Mouse (Mus musculus): ENCODE measurements around the gene Gadd45g. TPM values are rescaled to one million over a fixed set of nuclear protein-coding genes. Genes with fewer than 3 reads are reported as not detected.

Gene Gadd45g
- total RNA-seq (2015): 1.8 and 2.6 TPM in 2 replicates
- 2.5 and 2.6 TPM in 2 replicates for total RNA-seq (2017)

DNA sequence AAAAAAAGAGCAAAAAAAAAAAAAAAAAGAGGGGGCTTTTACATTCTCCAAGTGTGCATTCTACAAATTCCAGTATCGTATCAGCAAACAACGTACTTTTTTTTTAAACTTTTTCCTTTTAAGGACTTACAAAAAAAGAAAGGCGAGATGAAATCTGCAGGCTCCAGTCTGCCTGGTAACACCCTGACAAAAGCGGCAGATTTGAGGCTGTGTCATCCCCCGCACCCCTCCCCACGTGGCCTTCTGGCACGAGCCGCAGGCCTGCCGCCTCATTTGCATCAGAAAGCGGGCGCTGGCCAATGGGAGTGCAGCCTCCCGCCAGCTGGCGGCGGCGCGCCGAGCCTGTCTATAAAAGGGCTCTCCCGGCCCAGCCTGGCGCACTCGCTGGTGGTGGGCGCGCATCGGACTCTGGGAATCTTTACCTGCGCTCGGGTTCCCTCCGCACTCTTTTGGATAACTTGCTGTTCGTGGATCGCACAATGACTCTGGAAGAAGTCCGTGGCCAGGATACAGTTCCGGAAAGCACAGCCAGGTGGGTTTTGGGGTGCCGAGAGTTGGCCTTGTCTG is at the start of gene Gadd45g:
Gene Gadd45g (plus strand): TSS at position 378 of the 567 bp plus-strand sequence.
- ATAC-seq (replicated peaks; ENCODE audit: poor library complexity): peak; percentile 51

DNA sequence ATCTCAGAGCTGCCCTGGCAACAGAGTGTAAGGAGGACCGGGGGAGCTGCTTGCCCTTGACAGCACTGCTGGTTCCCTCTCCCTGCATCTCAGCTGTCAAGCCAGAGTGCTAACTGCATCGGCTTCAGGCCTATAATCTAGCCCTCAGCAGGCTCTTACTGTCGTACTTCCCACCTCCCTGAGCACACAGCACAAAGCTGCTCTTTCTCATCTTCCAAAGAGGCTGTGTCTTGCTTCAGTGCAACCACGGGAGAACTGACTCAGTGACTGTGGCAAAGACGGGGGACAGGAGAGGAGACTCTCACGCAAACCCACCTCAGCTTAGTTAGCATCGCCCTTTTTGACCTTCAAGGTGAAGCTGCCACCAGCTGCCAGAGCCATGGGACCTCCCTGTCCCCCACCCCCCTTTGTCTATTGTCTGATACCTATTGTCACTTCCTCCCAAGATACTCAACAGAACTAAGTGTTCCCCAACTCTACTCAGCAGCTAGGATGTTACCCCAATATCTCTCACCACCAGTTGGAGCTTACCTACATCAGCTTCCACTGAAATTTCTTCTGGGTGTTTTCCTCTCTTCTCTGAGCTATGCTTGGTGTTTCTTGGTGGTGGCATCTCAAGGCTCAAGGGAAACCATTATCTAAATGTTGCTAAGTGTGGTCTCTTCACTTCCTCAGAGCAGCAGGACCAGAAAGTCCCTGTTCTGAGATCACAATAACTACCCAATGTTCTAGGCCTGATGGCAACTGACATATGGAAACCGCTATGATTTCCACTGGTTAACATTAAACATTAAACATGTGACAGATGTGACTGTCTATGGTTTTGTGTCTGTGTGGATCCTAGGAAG is 48.4 kb upstream of the Gadd45g start:
- no peak for ATAC-seq (replicated peaks; ENCODE audit: poor library complexity)

DNA sequence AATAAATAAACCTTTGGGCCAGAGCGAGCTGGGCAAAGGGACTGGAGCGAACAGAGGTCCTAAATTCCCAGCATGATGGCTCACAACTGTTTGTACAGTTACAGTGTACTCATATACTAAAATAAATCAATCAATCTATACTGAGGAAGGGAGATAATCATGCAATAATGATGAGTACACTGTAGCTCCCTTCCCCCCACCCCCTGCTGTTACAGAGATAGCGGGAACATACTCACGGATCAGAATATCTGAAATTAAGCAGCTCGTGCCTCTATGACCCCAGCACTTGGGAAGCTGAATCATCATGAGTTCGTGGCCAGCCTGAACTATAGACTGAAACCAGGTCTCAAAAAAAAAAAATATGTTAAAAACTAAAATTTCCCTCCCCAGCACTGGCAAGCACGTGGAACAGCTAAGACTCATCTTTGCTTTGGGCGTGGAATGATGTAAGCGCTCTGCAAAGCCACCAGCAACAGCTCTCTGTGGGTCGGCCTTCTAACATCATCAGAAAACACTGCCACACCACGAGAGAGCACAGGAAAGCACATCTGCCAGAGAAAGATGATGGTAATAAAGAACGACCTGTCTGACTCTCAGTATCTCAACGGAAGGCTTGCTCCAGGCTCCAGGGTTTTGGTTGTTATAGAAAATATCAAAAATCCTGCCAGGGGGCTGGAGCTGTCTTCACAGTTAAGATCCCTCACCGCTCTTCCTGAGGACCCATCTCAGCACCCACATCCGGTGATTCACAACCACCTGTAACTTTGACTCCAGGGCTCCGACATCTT is 46.5 kb upstream of the Gadd45g start:
- ATAC-seq (replicated peaks; ENCODE audit: poor library complexity): peak; percentile 53

DNA sequence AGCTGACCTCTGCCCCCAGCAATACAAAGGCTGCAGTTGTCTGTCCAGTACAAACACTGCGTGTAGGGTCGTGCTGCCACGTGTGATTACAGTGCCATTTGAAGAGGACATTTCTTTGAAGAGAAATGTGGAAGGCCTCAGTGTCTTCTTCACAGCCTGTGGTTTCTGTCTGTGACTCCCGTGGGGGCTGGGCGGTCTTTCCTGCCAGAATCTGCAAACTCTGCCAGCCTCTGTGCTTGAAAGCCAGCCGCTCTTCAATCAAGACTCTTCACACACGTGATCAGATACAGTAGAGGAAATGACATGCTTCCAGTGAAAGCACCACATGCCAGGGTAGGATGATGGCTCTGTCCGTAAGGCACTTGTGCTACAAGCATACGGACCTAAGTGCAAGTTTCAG is 45.6 kb upstream of the Gadd45g start:
- ATAC-seq (replicated peaks; ENCODE audit: poor library complexity): peak; percentile 74

DNA sequence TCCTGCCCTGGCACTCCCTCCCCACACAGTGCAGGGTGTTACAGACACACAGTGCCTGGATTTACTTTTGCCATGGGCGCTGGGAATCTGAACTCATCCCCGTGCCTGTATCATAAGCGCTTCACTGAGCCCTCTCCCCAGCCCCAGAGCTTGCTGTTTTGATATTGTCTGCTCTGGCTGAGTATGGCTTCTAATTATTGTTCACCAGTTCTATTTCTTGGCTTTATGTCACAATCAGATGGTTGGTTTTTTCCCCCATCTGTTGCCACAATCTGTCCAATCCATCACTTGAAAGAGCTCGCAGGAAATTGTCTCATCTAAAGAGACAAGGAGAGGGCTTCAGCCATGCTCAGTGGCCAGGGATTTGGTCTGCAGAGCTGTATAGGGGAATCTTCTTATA is 40.8 kb upstream of the Gadd45g start:
- no peak for ATAC-seq (replicated peaks; ENCODE audit: poor library complexity)

DNA sequence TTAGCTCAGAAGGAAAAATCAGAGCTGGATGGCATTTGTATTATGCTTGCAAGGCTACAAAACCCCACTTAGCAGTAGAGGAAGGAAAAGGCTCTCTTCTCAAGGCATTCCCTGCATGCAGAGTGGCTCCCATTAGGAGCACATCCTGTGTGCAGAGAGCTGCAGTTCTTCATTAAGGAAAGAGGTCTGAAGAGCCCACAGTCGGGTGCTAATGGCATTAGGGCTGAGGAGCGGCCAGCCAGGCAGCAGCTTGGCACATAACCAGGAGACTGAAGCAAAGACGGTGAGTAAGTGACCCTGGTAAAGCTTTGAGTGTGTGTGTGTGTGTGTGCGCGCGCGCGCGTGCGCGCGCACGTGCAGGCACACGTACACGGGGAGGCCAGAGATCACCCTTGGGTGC is 40.3 kb upstream of the Gadd45g start:
- ATAC-seq (replicated peaks; ENCODE audit: poor library complexity): no peak

DNA sequence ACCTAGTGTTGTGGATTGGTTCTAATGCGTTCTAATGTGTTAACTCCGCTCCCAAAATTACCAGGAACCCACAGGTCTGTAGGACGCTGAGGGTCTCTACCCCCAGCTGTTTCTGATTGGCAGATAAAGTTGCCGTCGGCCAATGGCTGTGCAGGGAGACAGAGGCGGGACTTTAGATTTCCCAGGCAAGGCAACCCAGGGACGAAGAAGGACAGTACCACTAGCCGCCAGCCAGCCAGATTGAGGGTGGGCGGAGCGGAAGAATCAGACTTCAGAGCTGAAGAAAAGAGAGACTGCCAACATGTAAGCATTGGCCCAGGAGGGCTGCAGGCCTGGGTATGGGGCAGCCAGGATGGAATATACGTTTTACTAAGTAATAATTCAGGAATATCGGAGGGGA is 38.3 kb upstream of the Gadd45g start:
- ATAC-seq (replicated peaks; ENCODE audit: poor library complexity): no peak

DNA sequence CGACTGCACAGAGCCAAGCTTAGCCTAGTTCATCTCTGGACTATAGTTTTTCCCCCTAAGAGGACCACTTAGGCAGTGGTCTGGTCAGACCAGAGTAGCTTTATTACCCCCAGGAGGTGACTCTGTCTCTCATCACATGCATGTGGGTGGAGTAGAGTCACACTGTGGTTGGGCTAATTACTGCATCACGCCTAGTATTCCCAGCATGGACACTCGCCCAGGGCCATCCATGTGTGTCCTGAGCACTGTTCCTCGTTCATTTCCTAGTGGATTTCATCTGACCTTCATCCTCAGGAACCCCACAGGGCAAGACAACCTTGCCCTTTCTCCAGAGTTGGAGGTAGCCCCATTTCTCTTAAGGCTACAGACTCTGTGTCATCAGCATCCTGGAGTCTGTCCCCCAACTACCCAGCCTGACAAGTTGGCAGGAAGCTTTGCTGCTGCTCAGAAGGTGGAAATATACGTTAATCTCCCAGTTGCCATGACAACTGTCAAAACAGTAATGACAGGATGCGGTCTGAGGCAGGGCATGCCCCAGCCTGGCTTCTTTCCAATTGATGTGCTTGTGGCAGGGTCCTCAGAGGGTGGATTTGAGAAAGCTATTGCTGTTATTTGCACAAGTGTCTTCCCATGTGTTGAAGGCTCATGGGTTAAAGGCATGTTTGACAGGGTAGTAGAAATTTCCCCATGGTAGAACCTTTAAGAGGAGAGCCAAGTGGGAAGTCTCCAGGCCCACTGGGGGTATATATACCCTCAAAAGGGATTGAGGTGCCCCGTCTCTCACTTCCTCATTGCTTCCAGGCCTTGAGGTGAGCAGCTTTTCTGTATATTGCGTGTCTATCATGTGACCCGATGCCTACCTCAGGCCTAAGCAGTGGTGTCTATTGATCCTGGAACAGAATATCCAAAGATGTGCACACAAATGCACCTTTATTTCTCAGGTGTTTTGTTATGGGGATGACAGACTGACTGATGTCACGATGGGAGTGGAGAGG is 32.6 kb upstream of the Gadd45g start:
- peak; percentile 79 for ATAC-seq (replicated peaks; ENCODE audit: poor library complexity)

DNA sequence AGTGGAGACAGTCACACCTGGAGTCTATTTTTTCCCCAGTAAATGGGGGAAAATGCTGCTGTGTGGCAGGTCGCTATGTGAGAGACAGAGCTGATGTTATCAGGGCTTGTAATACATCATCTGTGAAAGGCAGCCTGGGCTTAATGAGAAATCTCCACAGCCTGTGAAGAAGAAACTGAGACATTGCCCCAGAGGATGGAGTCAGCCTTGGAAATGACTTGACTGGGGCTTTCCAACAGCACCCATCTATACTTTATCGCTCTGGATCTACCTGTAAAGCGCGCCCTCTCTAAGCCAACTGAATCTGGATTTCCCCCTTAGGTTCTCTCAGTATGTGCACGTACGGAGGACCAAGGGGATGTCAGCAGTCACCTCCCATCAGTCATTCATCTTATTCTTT is 31.8 kb upstream of the Gadd45g start:
- ATAC-seq (replicated peaks; ENCODE audit: poor library complexity): no peak

DNA sequence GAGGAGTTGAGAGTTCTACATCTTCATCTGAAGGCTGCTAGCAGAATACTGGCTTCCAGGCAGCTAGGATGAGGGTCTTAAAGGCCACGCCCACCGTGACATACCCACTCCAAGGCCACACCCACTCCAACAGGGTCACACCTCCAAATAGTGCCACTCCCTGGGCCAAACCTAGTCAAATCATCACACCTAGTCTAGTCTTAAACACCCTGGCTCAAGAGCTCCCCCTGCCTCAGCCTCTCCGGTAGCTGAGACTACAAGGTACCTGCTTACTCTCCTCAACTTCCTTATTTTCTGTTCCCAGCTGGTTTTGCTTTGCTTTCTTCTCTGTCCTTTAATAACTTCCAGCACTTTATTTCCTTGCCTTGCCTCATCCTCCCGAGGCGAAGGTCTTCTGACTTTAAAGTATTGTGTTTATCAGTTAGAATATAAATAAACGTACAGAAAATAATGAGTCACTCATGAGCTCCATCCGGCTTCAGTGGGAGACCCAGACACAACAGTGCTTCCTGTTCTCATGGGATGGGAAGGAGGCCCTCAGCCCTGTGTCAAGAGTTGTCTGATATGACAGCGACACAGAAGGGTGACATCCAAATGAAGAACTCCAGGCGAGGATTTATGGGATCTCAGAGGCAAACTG is 30.5 kb upstream of the Gadd45g start:
- ATAC-seq (replicated peaks; ENCODE audit: poor library complexity): peak; percentile 73

DNA sequence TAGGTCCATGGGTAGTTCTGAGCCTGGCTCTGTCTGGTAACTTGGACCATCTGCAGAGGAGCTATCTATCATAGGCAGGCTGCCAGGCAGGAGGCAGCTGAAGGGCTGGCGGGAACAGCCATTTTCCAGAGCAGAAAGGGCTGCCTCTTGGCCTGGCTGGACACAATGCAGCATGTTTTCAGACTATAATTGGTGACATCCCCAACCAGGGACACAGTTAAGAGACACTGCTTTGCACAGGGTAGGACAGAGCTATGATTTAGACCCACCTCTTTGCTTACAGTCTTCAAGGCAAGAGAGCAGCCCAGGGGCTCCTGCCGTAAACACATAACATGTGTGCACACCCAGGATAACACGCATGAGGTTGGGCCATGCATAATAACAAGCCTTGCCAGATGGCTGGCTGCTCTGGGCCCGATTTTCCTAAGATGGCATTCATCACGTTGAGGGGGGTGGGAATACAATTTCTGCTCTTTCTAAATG is 29.9 kb upstream of the Gadd45g start:
- ATAC-seq (replicated peaks; ENCODE audit: poor library complexity): 0 out of 2 replicates have a peak, but pooled peaks have one; percentile 36

DNA sequence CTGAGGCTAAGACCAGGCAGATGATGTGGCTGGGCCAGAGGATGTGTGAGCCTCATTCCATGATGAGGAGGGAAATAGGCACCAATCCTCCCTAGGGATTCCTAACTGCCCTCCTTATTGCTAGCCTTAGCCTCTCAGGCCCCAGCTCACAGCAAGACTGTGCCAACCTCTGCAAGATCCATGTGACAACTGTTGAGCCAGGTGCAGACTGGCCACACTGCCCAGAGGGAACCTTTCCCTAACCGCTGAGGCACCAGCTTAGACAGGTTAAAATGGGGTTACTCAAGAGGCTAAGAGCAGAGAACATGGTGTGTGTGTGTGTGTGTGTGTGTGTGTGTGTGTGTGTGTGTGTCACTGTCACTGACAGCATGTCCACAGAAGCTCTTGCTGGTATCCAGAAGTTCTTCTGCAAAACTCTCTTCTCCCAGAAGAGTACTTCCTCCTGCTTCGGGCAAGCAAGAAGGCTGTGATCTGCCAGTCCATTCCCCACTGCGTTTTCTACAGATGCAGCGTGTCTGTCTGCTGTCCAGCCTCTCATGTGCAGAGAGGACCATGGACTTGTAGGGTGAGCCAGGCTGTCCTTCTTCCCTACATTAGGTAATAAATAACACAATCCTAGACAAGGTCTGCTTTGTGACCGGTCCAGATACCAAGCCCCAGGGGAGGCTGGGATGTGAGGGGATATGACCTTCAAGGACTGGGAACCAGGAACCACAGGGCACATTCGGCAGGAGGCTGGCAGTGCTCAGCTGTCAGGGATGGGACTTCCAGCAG is 28.1 kb upstream of the Gadd45g start:
- ATAC-seq (replicated peaks; ENCODE audit: poor library complexity): no peak

DNA sequence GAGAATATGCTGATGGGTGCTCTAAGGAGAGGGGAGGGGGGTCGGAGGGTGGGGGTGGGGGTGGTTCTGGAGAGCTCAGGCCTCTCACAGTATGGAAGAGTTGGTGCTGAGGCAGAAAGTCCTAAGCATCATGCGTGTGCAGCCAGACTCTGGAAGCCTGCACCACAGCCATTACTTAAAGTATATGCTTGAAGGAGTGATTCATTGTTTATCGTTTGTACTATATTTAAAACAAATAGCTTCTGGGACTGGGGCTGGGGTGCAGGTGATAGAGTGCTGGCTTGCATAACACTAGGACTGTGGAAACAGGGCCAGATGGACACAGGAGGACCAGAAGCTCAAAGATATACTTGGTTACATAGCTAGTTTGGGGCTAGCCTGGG is 27.5 kb upstream of the Gadd45g start:
- ATAC-seq (replicated peaks; ENCODE audit: poor library complexity): no peak

DNA sequence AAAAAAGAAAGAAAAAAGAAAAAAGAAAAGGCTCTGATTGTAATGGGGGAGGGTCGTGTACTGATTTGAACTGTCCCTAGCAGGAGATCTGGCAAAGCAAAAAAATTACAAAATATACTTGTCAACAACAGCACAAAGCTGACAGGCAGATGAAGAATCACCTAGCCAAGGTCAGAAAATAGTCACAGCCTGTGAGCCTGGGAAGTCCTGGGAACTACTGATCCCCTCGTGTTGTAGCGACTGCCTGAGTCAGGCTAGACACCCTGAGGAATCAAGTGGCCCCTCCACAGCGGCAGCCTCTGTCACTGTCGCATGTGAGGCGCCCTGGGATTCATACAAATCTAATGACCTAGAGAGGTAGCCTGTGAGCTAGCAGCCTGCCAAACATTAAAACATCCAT is 27.1 kb upstream of the Gadd45g start:
- ATAC-seq (replicated peaks; ENCODE audit: poor library complexity): no peak

DNA sequence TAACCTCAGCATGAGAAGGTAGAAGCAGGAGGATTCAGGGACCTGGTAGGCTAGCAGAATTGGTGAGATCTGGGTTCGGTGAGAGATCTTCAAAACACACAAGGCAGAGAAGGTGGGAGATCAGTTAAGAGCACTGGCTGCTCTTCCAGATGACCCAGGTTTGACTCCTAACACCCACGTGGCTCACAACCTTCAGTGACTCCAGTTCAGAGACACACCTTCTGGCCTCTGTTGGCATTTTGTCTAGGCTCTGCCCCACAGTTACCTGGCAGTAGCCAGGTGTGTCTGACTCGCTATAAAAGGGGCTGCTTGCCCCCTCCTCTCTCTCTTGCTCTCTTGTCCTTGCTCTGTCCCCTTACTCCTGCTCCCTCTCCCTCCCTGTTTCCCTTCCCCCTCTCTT is 24.5 kb upstream of the Gadd45g start:
- ATAC-seq (replicated peaks; ENCODE audit: poor library complexity): no peak

DNA sequence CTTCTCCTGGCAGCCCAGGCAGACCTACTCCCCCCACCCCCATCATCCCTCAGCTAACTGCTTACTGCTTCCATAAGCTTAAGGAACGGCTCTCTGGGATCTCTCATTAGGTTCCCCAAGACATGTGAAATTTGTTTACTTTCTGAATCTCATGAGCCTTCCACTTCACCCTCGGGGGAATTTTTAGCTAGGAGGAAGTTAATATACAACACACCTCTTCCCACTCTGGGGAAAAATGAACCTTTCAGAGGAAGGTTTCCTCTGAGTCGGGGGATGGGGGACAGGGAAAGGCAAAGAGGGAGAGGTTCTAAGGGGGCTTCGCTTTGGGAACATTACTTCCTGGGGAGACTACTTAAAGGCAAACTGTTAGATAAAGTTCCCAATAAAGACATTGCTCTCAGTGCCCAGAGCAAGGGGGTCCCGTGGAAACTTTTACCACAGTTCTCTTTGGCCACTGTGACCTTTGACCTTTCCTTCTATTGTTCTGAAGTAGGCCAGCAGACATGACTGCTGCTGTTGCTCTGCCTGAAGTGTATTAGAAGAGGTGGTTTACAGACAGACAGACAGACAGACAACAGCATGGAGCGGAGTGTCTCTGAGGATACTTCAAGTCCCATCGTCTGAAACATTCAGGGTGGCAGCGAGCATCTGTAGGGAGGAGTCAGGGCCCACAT is 22.5 kb upstream of the Gadd45g start:
- ATAC-seq (replicated peaks; ENCODE audit: poor library complexity): no peak

DNA sequence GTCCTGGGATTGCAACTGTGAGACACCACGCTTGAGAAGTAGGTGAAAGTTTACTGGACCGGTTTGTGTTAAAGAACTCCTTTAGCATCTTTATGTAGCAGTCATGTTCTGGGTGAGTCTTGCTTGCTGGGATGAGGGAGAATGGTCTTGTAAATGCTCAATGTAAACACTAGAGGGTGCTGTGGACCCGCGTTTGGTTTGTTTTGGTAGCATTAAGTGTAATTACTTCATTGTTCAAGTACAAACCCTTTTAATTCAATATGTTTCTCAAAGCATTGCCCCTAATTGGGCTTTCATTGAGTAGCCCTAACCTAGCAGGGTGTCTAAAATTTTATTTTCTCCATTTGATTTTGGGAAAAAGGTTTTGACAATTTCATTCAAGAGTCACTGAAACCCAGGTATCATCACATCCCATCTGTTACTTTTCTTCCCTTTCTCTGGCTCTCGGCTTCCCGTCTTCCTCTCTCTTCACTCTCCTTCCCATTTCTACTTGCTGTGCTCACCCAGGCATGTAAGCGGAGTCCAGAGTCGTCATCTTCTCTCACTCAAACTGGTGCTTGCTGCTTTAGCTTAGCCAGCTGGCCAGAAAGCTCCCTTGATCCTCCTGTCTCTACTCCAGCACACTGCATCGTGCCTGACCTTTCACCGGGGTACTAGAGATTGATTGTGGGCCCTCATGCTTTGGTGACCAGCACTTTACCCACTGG is 15.6 kb upstream of the Gadd45g start:
- peak; percentile 77 for ATAC-seq (replicated peaks; ENCODE audit: poor library complexity)

DNA sequence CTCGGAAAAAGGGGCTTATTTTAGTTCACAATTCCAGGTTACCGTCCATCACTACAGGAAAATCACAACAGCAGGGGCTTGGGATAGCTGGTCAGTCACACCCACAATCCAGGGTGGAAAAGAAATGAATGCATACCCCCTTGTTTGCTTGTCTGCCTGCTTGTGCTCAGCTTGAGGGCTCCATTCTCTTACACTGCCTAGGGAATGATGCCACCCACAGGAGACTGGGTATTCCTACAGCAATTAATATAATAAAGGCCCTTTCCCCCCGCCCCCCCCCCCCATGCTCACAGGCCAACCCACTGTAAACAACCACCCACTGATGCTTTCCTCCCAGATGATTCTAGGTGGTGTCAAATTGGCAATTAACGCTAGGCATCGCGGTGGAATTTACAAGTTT is 14.0 kb upstream of the Gadd45g start:
- no peak for ATAC-seq (replicated peaks; ENCODE audit: poor library complexity)
